Mouse (Mus musculus): ENCODE data around the gene Slc38a3.
A peak's percentile ranks its signal among the peaks of the same experiment; 100 is the strongest.

Gene Slc38a3

DNA sequence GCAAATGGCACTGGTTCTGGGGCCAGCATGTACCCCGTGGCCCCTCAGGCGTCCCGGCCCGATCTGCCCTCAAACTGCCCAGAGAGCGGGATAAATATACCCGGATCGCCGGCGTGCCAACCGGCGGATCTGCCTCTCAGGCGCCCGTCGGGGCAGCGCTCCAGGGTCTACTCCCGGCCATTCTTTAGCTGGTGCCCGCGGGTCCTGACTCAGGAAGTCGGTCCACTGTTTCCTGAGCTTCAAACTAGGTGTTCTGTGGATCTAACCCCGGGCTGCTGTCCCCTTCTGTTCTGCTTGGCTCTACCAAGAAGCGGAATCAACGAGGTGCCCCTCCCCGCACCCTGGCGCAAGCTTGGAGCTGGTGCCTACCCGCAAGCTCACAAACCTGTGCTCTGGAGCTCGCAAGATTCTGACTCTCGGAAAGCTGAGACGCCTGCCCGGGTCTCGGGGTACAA lies 2.6 kb downstream of the Slc38a3 start:
- no peak for DNase-seq (ENCODE audit: low spot score)

DNA sequence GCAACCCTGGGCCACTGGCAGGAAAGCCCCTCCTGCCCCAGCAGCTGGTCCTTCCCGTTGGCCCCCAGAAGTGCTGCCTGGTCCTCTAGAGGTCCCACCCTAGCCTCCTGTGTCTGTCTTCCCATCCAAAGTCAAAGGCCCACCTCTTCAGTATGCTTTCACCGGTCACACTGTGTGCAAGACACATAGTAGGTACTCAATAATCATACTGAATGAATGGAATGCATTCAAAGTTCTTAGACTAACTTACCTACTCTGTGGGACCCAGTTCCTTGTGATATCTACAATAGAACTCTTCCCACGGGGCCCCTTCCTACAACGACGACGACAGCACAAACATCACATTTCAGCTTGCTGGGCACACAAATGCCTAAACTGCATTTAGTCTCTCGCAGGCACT lies 4.0 kb downstream of the Slc38a3 start:
- no peak for DNase-seq (ENCODE audit: low spot score)

DNA sequence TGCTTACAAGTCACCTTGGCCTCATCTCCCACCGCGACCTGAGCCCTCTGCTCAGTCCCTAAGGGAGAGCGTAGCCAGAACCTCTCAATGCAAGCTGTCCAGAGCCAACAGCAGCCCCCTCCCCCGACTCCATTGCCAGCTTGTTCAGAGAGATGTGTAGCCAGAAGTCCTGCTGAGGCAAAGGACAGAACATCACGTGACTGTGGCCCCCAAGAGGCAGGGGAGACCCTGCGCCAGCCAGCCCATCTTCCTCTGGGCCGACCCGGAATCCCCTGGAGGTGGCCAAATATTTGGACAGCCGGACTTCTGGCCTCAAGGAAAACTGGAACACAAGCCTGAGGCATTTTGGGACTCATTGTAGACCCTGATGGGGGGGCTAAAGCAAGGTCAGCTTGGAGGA lies 5.8 kb downstream of the Slc38a3 start:
- DNase-seq (ENCODE audit: low spot score), result no peak

DNA sequence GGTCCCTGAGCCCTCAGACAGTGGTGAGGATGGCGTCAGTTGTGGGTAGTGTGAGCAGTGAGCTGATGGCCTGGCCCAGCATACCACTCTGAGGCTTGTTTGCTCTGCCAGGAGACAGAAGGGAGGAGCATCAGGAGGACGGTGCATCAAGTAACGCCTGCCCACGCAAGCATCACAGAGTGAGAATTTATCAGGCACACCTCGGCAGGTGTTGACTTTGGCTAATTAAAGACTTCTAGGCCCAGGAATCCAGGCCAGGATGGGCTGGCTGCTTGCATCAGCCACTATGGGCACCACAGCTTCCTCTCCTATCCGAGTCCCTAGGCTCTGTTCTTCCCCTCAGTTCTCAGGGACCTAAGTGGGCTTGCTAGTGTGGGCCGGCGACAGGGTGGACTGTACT lies 7.0 kb downstream of the Slc38a3 start:
- no peak for DNase-seq (ENCODE audit: low spot score)

DNA sequence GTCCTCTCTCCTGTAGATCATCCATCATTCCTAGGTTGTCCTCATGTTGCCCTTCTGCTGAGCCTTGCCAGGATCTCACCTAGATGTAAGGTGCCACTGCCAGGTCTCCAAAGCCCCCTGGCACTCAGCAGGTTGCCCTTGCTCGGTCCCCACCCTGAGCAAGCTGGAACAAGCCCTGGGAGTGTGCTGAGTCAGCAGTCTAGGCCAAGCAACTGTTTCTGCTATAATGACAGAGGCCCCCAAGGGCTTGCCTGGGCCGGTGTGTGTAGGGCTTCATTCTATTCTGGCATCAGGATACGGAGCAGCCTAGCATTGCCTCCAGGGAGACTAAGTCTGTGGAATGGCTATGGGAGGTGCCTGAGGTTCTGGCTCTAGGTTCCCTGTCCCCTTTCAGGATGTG lies 8.6 kb downstream of the Slc38a3 start:
- DNase-seq (ENCODE audit: low spot score), result no peak

DNA sequence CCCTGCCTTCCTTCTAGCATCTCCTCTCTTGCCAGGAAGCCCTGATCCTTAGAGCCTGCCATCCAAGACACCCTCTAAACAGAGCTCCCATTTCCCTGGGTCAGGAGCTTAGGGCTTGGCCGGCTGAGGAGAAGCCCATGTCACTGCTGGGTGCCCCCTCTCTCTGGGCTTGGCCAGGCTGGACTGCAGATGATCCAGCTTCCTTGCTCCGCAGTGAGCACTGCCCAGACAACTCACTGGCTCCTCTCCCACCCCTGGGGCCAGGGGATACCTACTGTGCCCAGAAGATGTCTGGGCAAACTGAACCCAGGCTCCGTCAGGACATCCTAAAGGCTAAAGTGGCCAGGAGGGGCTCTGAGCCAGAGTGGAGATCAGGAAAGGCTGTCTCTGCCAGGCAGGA lies 9.4 kb downstream of the Slc38a3 start:
- DNase-seq (ENCODE audit: low spot score), result no peak

DNA sequence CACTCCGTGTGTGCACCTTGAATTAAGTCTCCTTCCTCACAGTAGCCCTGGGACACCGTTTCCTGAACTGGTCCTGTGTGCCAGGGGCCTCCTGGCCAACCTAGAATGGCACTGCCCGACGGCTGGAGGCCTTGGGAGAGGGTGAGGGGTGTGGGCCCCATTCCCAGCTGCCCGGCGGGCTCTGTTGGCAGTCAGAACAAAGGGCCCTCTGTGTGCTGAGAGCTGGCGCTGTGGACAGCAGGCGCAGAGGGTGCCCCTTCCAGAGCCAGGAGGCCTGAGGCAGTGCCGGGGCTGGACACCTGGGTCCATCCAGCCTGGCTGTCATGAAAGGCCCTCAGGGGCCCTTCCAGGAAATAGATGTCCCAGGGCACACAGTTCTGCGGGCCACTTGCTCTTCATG lies 9.8 kb downstream of the Slc38a3 start:
- no peak for DNase-seq (ENCODE audit: low spot score)

DNA sequence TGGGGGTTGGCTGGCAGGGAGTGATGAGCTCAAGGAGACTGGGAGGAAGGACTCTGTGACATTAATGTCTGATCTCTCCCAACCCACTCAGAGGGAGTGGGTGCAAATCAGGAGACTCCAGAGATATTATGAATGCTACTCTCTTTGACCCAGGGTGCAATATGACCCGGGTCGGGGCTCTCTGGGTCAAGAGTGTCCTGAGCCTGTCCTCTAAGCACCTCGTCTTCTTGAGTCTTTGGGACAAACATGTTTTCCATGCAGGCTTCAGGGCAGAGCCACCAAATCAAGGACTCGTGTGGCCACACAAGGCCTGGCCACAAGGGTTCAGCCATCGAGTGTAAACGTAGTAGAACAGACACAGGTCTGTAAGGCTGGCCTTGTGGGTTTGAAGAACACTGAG lies 11.2 kb downstream of the Slc38a3 start:
- no peak for DNase-seq (ENCODE audit: low spot score)

DNA sequence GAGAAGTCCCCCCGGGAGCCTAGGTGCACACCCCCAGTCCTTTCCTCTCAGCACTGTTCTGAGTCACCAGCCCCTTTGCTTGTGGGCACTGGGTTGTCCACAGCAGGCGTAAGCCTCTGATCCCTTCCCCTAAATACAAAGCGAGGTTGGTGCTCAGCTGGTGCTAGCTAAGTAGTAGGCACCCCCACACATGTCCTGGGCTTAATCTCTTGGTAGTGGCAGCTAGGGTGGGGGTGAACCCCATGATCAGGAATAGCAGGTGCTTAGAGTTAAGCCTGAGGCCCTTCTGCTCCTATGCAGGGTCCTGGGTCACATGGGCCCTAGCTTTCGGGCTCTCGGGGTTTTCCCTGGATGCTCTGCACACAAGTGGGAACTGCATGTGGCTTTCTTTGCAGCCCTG lies 12.2 kb downstream of the Slc38a3 start:
- DNase-seq (ENCODE audit: low spot score), result no peak

DNA sequence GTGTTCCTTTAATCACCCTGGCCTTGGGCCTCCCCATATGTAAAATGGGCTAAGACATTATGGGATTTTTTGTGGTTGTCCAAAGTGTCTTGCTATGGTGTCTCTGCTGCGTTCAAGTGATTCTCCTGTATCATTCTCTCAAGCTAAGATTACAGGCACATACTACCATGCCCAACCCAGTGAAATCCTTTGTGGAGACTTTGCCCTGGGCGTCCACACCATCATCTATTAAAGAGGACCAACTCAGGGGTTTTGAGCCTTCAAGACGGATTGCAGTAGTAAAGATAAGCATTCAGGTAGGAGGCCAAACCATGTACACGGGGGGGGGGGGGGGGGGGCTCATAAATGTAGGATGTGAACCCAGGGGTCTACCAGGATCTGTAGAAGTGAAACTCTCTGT lies 14.7 kb downstream of the Slc38a3 start:
- DNase-seq (ENCODE audit: low spot score), result no peak

DNA sequence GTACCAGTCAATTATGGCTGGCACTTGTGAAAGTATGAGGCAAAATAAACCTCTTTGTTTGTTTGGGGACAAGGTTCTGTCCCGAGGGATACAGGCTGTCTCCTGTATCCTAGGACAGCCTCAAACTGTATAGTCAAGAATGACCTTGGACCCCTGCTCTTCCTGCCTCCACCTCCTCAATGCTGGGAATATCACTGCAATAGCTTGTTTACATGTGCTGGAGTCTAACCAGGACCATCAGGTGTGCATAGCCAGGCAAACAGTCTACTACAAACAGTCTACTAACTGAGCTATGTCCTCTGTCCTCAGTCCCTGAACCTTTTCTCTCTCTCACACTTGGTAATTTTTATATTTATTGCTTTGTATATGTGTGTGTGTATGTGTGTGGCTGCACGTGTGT lies 15.9 kb downstream of the Slc38a3 start:
- DNase-seq (ENCODE audit: low spot score), result no peak

DNA sequence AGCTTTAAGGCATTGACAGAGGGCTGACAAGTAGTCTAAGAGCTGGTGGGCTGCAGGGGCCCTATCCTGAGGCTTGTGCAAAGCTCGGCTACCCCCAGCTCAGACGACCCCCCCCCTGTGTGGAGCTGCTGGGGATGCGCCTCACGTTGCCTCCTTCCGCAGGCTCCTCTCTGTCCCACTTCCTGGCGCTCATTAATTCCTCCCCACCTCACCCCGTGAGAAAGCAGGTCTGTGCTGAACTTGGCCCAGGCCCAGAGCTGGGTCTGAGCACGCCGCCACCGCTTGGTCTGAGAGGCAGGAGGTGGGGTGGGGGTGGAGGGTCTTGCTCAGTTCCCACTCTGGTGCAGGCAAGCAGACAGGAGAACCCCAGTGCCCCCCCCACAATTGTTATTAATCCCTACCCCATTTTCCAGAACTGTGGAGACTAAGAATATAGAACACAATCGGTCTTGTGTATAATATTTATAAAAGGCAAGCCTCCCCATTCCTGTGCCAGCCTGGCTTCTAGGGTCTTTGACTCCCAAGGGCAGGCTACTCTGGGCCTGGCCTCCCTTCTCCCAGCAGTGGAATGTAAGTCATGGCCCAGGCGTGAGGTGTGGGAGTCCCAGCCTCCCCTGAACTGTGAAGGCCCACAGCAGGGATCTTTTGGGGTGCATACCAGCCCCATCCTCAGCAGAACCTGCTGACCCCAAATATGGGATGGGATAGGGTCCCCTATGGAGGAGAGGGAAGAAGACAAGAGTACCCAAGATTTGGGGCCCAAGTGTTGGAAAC lies 18.4 kb downstream of the Slc38a3 start:
- no peak for DNase-seq (ENCODE audit: low spot score)

DNA sequence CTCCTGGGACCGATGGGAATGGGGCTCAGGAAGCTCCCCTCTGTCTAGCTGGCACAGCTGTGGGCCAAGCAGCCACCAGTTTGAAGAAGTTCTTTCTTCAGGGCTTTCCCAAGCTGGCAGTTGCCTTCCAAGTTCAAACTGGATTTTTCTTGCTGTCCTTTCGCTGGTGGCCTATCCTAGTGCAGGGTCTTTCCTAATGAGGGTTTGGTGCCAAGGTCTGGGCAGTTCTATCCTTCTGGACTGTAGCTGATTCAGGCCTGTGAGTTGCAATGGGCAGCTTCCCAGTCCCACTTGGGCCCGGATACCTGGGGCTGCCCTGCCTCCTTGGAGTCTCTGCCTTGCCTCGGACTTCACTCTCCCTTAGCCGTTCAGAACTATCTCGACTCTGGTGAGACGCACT lies 19.1 kb downstream of the Slc38a3 start:
- DNase-seq (ENCODE audit: low spot score), result no peak

DNA sequence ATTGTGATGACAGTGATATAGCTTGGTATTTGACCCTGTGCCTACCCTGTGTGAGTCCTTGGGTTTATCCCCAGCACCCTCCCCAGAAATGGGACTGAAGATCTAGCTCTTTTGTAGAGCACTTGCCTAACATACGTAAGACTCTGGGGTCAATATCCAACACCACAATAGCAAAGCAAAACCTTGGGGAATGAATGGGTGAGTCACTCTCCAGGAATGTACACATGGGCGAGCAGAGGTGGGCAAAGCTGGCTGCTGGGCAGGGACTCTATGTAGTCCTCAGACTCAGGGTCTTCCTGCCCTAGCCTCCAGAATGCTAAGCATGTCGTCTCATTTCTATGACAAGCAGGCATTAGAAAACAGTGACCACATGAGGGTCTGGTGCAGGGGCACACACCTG lies 20.6 kb downstream of the Slc38a3 start:
- DNase-seq (ENCODE audit: low spot score), result no peak

DNA sequence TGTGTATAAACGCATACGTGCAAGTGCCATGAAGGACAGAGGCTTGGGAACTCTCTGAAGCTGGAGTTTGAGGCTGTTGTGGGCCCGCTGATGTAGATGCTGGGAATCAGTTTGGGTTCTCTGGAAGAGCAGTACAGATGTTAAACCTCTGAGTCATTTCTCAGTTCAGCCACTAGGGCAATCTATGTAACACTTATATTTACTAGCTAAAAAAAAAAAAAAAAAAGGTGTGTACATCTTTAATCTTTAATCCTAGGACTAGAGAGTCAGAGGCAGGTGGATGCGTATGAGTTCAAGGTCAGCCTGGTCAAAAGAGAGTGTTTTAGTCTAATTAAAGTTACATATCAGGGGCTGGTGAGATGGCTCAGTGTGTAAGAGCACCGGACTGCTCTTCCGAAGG lies 22.4 kb downstream of the Slc38a3 start:
- no peak for DNase-seq (ENCODE audit: low spot score)

DNA sequence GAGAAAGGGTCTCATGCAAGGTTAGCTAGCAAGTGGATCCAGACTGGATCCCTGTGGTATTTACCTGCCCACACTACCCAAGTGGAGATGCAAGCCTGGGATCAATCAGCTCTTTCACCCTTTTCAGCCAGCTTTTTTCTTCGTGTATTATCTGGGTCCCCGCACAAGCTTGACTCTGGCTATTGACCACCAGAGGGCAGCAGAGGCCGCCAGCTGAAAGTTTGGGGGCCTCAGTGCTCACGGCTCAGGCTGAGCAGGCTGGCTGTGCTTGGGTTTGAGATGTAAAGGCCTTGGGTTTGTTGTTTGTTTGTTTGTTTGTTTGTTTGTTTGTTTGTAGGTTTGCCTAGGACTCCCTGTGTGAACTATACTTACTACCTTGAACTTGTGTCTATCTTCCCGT lies 23.8 kb downstream of the Slc38a3 start:
- peak; percentile 81 for DNase-seq (ENCODE audit: low spot score)

DNA sequence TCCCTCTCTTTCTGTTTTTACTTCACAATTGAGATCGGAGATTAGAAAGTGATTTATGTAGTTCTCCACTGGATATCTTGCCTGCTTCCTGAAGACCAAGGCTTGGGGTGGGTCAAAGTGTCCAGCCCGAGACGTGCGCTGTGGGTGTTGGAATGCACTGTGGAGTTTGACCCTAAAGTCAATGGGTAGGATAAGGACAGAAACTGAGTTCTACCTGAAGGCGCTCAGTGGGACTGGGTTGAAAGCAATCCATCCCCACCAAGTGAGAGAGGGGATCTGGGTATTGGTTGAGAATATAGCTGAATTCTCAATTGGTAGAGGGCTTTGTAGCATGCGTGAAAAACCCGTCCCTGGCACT lies 24.2 kb downstream of the Slc38a3 start:
- no peak for DNase-seq (ENCODE audit: low spot score)

DNA sequence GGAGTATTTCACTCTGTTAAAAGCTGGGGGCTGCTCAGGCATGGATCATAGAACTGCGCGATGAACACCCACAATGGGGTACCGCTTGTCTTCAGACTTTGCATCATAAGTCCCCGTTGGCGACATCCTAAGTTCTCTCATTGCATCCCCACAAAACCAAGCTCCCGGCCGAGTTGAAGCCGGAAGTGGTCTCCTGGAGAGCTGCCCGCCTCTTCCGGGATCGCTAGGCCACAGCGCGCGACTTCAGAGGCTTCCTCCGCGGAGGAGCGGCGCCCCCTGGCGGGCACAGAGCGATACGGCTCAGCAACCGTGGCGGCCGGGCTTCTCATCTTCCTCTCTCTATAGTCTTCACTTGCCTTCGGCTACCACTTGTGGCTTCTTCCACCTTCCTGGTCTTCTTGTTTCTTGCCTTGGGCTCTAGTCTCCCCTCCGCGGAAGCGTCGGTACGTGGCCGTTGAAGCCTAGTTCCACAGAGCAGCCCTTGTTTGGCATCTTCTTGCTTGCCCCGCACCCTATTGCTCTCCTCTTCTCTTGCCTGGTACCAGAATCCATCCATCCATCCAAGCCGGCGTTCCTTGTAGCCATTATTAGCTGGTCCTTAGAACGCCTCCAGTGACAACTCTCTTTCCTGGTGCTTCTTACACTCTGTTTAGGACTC lies 24.7 kb downstream of the Slc38a3 start:
- peak; percentile 91 for DNase-seq (ENCODE audit: low spot score)

DNA sequence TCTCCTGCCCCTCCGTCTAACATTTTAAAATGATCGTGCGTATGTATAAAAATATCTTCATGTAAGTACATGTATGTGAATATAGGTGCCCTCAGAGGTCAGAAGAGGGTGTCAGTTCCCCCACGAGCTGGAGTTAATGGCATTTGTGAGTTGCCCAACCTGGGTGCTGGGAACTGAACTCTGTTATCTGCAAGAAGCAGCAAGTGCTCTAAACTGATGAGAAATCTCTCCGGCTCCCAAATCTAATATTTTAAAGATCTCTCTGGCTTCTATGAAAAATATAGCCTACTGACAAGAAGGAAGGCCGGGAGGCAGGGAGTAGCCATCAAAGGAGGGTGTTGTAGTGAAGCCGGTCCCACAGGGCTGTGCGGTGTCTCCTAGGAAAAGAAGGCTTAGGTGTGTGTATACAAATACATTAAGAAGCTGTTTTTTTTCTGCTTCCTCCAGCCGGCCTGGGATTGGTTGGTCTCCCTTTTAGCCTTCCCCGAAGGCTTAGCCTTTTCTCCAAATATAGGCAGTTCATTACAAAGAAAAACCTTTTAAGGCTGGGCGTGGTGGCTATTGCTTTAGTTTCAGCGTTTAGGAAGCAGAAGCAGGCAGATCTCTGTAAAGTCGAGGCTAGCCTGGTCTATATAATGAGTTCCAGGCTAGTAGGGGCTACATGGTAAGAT lies 25.7 kb downstream of the Slc38a3 start:
- no peak for DNase-seq (ENCODE audit: low spot score)

DNA sequence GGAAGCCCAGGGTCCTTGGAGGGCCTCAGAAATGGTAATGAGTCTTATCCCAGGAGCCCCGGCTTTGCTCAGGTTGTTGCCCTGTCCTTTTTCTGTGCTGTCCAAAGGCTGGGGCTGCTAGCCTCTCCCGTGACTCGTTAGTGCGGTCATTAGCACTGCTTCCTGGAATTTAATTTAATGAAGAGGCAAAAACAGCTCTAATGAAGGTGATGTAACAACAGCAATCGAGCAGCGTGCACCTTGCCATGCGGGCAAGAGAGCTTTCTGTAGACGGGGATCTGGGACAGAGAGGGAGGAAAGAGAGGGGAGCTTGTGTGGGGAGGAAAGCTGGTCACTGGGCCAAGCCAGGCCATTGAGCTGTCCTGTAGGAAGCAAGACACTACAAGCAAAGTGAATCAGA lies 27.7 kb downstream of the Slc38a3 start:
- peak; percentile 68 for DNase-seq (ENCODE audit: low spot score)

DNA sequence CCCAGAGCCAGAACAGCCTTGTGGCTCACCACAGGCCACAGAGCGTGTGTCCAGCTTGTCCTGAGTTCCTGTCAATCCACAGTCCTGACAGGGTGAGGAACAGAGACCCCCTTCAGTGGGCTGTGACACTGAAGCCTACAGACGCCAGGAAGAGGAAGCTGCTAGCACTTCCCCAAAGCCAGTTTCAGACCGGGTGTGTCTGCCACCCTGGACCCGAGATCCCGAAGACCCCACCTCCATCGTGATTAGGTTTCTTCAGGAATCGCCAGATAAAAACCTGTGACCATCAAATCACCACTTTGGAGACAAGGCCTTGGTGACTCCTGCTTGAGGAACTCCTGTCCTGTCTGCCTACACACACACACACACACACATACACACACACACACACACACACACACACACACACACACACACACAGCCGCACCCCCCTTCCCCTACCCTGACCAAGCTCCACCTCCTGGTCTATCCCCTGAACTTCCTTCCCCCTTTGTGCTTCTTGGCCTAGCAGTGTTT lies 29.0 kb downstream of the Slc38a3 start:
- no peak for DNase-seq (ENCODE audit: low spot score)

DNA sequence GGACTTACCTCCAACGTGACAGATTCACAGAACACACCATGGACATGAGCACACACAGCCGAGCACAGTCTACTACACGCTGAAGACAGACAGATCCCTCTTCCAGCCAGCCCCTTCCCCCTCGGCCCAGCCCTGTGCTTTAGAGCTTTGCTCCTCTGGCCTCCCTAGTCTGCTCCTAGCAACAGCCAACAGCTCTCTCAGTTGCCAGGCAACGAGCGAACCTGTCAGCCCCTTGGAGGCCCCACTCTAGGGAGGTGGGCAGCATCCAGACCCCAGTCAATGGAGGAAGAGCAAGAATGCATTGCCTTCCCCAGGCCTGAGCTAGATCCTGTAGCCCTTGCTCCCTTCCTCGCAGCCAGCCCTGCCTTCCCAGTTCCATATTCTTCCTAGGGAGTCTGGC lies 32.3 kb downstream of the Slc38a3 start:
- DNase-seq (ENCODE audit: low spot score), result peak; percentile 50
